Mouse (Mus musculus) intestine, embryonic 15.5 days (tissue): ENCODE results near the gene Fbxl15. TPM values are rescaled to one million over a fixed set of nuclear protein-coding genes. Genes with fewer than 3 reads are reported as not detected.

ENCODE experiments used
- ATAC-seq: fragments of 200-750 bp; cut with Nextera tagmentation; 2 replicates; pipeline ENCODE4 v1.8.0; 2017; ENCODE audit warnings: moderate TSS enrichment, moderate library complexity
- H3K27ac ChIP-seq: fragments of 300-500 bp; sonication (generic); 2 replicates; pipeline ENCODE4 v1.5.1; 2015; ENCODE audit warnings: mild to moderate bottlenecking, inconsistent platforms
- H3K27me3 ChIP-seq: fragments of 300-500 bp; sonication (generic); replicated peaks from 2 replicates; pipeline ENCODE4 v1.6.1; 2015; ENCODE audit warnings: inconsistent platforms
- H3K36me3 ChIP-seq: fragments of 300-500 bp; sonication (generic); 2 replicates; pipeline ENCODE4 v1.6.1; 2015; ENCODE audit warnings: inconsistent platforms
- H3K4me1 ChIP-seq: fragments of 300-500 bp; sonication (generic); replicated peaks from 2 replicates; pipeline ENCODE4 v1.6.1; 2015; ENCODE audit warnings: inconsistent platforms
- H3K4me2 ChIP-seq: fragments of 300-500 bp; sonication (generic); replicated peaks from 2 replicates; pipeline ENCODE4 v1.6.1; 2015; ENCODE audit warnings: mild to moderate bottlenecking, inconsistent platforms
- H3K4me3 ChIP-seq: fragments of 300-500 bp; sonication (generic); replicated peaks from 2 replicates; pipeline ENCODE4 v1.5.1; 2015; ENCODE audit warnings: inconsistent platforms
- H3K9ac ChIP-seq: fragments of 300-500 bp; sonication (generic); 2 replicates; pipeline ENCODE4 v1.6.1; 2015; ENCODE audit warnings: inconsistent platforms
- H3K9me3 ChIP-seq: fragments of 300-500 bp; sonication (generic); 2 replicates; pipeline ENCODE4 v1.6.1; 2016; ENCODE audit warnings: inconsistent platforms
- WGBS: fragments of 180-500 bp; shearing (Covaris S2); methylation state at CpG from one replicate; pipeline ENCODE4 v1.1.7; 2015; 5-methylcytosine and 5-hydroxymethylcytosine counted together
- microRNA counts: library from miRNA; unstranded; fragments of <30 nt; microRNA quantifications from one replicate; lab custom pipeline; 2016
- polyA plus RNA-seq: library from polyadenylated mRNA; unstranded; fragments of >200 nt; fragmentation: Nextera tagmentation; extraction: Ambion mirVana; gene quantifications from 2 replicates; pipeline ENCODE4 v1.2.1, GENCODE M21; 2015

Fbxl15 gene
- polyA plus RNA-seq, 1 experiment from 2014 or later = 15.6 TPM

- no peaks in the 10 kb centered on the region for H3K9me3 ChIP-seq
- peaks cover 6% of the 10 kb centered on the region; the same call in 1 of the 2 replicates for H3K4me1 ChIP-seq
- peaks cover 1% of the 10 kb centered on the region; the same call in 1 of the 2 replicates for H3K27me3 ChIP-seq
- H3K4me3 ChIP-seq = no peak overlapping the region
- ATAC-seq = no peak
- no peak overlapping the region for H3K9ac ChIP-seq
- no peak overlapping the region for H3K4me2 ChIP-seq
- 79% methylated on average over 8 of the region's 8 CpGs for WGBS
- H3K36me3 ChIP-seq = no peaks in the 10 kb centered on the region
- H3K27ac ChIP-seq = no peak overlapping the region
Measured at GRCm38 (mm10) chr19:46362104-46362503, 34.1 kb downstream of the Fbxl15 start.

GRCm38 (mm10) chr19:46363294-46364009 lies 35.5 kb downstream of the Fbxl15 start:
- H3K9me3 ChIP-seq = no peaks in the 10 kb centered on the region
- WGBS = 85% methylated on average over 11 of the region's 11 CpGs

GRCm38 (mm10) chr19:46367798-46368590 lies 40.0 kb downstream of the Fbxl15 start:
- no peak overlapping the region for H3K27ac ChIP-seq
- H3K4me3 ChIP-seq = no peak overlapping the region
- ATAC-seq = no peak
- H3K27me3 ChIP-seq = no peaks in the 10 kb centered on the region
- H3K9me3 ChIP-seq = no peaks in the 10 kb centered on the region
- no peaks in the 10 kb centered on the region for H3K36me3 ChIP-seq
- H3K4me1 ChIP-seq = no peaks in the 10 kb centered on the region
- 87% methylated on average over 23 of the region's 23 CpGs for WGBS
- no peak overlapping the region for H3K9ac ChIP-seq
- no peak overlapping the region for H3K4me2 ChIP-seq

More at GRCm38 (mm10) chr19:46363294-46364009, 35.5 kb downstream of the Fbxl15 start:
- H3K4me3 ChIP-seq = no peak overlapping the region
- H3K36me3 ChIP-seq = no peaks in the 10 kb centered on the region
- ATAC-seq = no peak
- peaks cover under 1% of the 10 kb centered on the region; the same call in 1 of the 2 replicates for H3K4me1 ChIP-seq
- no peaks in the 10 kb centered on the region for H3K27me3 ChIP-seq
- no peak overlapping the region for H3K4me2 ChIP-seq
- H3K27ac ChIP-seq = no peak overlapping the region
- no peak overlapping the region for H3K9ac ChIP-seq

GRCm38 (mm10) chr19:46369204-46369603 lies 41.2 kb downstream of the Fbxl15 start:
- Histone ChIP-seq H3K27ac (no peak overlapping the region), H3K36me3 (no peaks in the 10 kb centered on the region), H3K27me3 (no peaks in the 10 kb centered on the region), H3K4me3 (no peak overlapping the region), H3K4me1 (no peaks in the 10 kb centered on the region), H3K9me3 (no peaks in the 10 kb centered on the region), H3K9ac (no peak overlapping the region), H3K4me2 (no peak overlapping the region)
- WGBS = 23% methylated on average over 4 of the region's 4 CpGs
- peak; percentile 58; the same call in 1 of the 2 replicates for ATAC-seq

GRCm38 (mm10) chr19:46374477-46375088 lies 46.6 kb downstream of the Fbxl15 start:
- no peak for ATAC-seq
- Histone ChIP-seq H3K27me3 (no peaks in the 10 kb centered on the region), H3K4me1 (no peaks in the 10 kb centered on the region), H3K27ac (no peak overlapping the region), H3K36me3 (peaks cover 23% of the 10 kb centered on the region), H3K4me2 (no peak overlapping the region), H3K4me3 (no peak overlapping the region), H3K9me3 (no peaks in the 10 kb centered on the region), H3K9ac (no peak overlapping the region)
- WGBS = 56% methylated on average over 21 of the region's 21 CpGs

- 64% methylated on average over 5 of the region's 5 CpGs for WGBS
- Histone ChIP-seq H3K36me3 (peaks cover 32% of the 10 kb centered on the region), H3K27me3 (no peaks in the 10 kb centered on the region), H3K9ac (no peak overlapping the region), H3K4me3 (no peak overlapping the region), H3K4me2 (no peak overlapping the region), H3K27ac (no peak overlapping the region), H3K4me1 (no peaks in the 10 kb centered on the region), H3K9me3 (no peaks in the 10 kb centered on the region)
- ATAC-seq = no peak
Measured at GRCm38 (mm10) chr19:46375489-46375888, 47.5 kb downstream of the Fbxl15 start.

GRCm38 (mm10) chr19:46375891-46376290 lies 47.9 kb downstream of the Fbxl15 start:
- no peak overlapping the region for H3K4me2 ChIP-seq
- no peak overlapping the region for H3K27ac ChIP-seq
- peaks cover 35% of the 10 kb centered on the region for H3K36me3 ChIP-seq
- no peak overlapping the region for H3K4me3 ChIP-seq
- H3K9ac ChIP-seq = no peak overlapping the region
- no peaks in the 10 kb centered on the region for H3K4me1 ChIP-seq
- WGBS = 20% methylated on average over 4 of the region's 4 CpGs
- no peaks in the 10 kb centered on the region for H3K27me3 ChIP-seq
- no peak for ATAC-seq
- no peaks in the 10 kb centered on the region for H3K9me3 ChIP-seq

MicroRNAs within 50 kb of the gene (microRNA counts, 519-probe panel; counts per million panel counts)
- microRNA mmu-miR-146b (lab: Ali Mortazavi, UCI) = 2,630 counts per million, percentile 69 among the panel's probes with 10 or more counts

Other genes with a start within 250 kb of the Fbxl15 start
- not detected in 2 replicates for gene Elovl3, start 196.3 kb upstream of the Fbxl15 start, polyA plus RNA-seq
- not detected in 2 replicates for gene Pitx3, start 179.9 kb upstream of the Fbxl15 start, polyA plus RNA-seq
- 49.6 and 50.0 TPM in 2 replicates for gene Gbf1, start 175.7 kb upstream of the Fbxl15 start, polyA plus RNA-seq
- gene Nfkb2, start 23.9 kb upstream of the Fbxl15 start, polyA plus RNA-seq = 10.0 and 10.3 TPM in 2 replicates
- gene Psd, start 1.0 kb upstream of the Fbxl15 start, polyA plus RNA-seq = 34.8 and 36.2 TPM in 2 replicates
- 126 and 138 TPM in 2 replicates for gene Cuedc2, start 10.5 kb downstream of the Fbxl15 start, polyA plus RNA-seq
- 13.5 and 14.2 TPM in 2 replicates for gene Mfsd13a, start 12.9 kb downstream of the Fbxl15 start, polyA plus RNA-seq
- 1.1 and 1.7 TPM in 2 replicates for gene 2310034G01Rik, start 22.1 kb downstream of the Fbxl15 start, polyA plus RNA-seq
- gene Actr1a, start 67.6 kb downstream of the Fbxl15 start, polyA plus RNA-seq = 114 and 118 TPM in 2 replicates
- 20.7 and 21.4 TPM in 2 replicates for gene Sufu, start 68.7 kb downstream of the Fbxl15 start, polyA plus RNA-seq
- gene Trim8, start 173.5 kb downstream of the Fbxl15 start, polyA plus RNA-seq = 16.4 and 17.3 TPM in 2 replicates
- gene Arl3, start 245.0 kb downstream of the Fbxl15 start, polyA plus RNA-seq = 69.9 and 72.4 TPM in 2 replicates
- 18.2 and 20.5 TPM in 2 replicates for gene Sfxn2, start 245.2 kb downstream of the Fbxl15 start, polyA plus RNA-seq